Mouse (Mus musculus) liver, adult 2 months (tissue): ENCODE results near the gene Mrpl45.

ENCODE experiments used
- CTCF ChIP-seq: fragments of 200-500 bp; IDR thresholded peaks from 2 replicates; pipeline ENCODE4 v1.5.1; 2011; ENCODE audit warnings: low read depth, low read length, control low read depth
- POLR2A ChIP-seq: fragments of 200-500 bp; IDR thresholded peaks from 2 replicates; pipeline ENCODE4 v1.6.1; 2011; ENCODE audit warnings: low read length, control low read depth; ENCODE audit not compliant: insufficient read depth; ENCODE audit errors: extremely low read depth

- TF ChIP-seq POLR2A (no peak), CTCF (no peak)
Observed at GRCm38 (mm10) chr11:97355247-97355646, 39.7 kb downstream of the Mrpl45 start.
